Mouse (Mus musculus) liver (tissue): Measurements from ENCODE around the gene Prss57.

Experiments
- DNase-seq: peaks from one replicate; pipeline ENCODE4 v3.0.0-alpha.2; 2020; ENCODE audit warnings: mixed read lengths

Gene Prss57

DNA sequence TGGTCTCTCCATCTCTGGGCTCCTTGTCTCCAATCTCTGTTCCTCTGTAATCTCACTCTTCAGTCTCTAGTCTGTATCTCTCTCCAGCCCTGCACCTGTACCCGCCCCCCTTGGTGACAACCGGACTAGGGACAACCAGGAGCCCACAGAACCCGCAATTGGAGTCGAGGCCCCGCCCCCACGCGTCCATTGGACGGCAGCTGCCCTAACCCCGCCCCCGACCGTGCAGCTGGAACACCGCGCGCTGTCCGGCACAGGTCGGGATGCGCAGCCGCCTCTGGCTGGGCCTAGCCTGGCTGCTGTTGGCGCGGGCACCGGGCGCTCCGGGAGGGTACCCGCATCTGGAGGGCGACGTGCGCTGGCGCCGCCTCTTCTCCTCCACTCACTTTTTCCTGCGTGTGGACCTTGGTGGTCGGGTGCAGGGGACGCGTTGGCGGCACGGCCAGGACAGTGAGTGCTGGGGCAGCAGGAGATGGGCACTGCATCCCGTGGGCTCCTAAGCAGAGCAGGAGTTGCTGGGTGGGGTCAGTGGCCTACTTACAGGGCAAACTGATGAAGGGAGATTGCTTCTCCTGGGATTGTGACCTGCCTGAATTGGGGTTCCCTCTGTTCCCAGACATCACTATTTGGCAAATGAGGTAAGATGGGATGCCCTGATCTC is 35.8 kb downstream of the Prss57 start, which contains the start of gene Fgf22:
Gene Fgf22, plus strand, starts transcription at position 221 of the 661 bp plus-strand sequence.
- peak; percentile 84 for DNase-seq

DNA sequence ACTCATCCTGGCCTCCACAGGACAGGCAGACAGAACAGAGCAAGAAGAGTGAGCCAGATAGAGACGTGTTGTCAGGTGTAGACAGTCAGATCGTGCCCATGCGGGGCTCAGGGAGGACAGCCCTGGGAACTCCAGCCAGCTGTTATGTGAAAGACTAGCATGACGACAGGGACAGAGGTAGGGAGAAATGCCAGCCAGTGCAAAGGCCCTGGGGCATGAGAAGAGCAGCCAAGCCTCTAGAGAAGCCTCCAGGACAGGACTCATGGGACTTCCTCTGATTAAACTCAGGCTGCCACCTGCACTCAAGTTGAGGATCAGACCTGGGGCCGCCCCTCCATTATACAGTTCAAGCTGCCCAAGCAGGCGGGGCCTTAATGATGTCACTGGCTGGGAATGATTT is 42.3 kb downstream of the Prss57 start:
- DNase-seq, result no peak

DNA sequence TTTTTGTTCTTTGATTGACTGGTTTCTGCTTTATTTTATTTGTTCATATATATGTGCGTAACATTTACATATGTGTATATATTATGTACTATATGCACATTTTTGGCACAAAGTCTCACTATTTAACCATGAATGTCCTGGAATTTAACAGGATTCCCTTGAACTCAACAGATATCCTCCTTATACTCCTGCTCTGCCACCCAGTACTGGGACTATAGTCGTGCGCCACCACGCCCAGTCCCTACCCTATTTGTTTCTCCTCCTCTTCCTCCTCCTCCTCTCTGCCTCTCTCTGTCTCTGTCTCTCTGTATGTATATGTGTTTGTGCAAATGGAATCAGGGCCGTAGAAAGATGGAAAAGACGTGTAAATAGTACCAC is 44.0 kb downstream of the Prss57 start:
- DNase-seq, result peak; percentile 65

- DNase-seq, result peak; percentile 97
Observed at GRCm38 (mm10) chr10:79745898-79746773, 44.6 kb downstream of the Prss57 start, which contains the start of gene Polrmt. Polrmt (minus strand) TSS chr10:79746581.

- no peak for DNase-seq
Observed at GRCm38 (mm10) chr10:79745411-79745810, 45.4 kb downstream of the Prss57 start.

DNA sequence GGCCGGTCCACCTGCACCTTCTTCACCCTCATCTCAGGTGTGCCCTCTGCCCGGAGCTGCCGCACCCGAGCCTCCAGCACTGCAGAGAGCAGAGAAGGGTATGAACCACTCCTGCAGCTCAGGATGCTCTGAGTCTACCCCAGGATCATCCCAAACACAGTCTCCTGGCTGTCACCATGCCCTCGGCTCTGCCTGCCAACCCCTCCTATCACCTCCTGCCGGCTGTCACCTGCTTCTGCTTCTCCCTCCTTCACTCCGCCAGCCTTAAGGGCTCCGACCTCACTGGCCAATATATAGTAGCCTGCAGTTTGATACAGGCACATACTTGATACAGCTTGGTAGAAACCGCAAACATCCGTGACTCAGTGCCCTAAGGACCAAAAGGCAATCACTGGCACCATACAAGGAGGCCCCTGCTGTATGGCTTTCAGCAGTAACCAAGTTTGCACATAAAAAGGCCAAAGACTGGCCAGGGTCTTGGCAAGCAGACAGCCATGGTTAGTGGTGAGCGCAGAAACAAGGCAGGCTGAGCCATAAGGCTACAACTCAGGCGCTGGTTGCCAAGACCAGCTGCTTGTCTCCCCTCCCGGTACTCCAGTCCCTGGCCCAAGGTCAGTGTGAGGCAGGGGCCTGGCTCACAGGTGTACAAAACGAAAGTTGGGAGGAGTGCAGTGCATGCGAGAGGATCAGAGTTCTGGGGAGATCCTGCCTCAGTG is 47.0 kb downstream of the Prss57 start:
- DNase-seq, result no peak

GRCm38 (mm10) chr10:79743161-79743560 is 47.6 kb downstream of the Prss57 start:
- no peak for DNase-seq

DNA sequence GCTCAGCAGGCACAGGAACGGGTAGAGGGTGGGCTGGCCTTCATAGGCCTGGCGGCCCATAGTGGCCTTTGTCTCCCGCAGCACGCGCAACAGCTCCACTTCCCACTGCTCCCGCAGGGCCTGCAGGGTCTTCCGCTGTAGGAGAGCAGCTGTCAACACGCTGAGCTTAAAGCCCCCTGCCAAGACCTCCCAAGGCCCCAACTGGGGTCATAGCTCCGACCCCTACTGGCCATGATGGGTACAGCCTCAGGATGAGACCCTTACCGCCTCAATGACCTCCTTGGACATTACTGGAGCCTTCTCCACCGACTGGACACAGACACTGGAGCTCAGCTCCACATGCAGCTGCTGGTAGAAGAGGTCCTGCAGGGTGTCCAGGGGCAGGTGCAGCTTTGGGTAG is 49.9 kb downstream of the Prss57 start:
- no peak for DNase-seq

DNA sequence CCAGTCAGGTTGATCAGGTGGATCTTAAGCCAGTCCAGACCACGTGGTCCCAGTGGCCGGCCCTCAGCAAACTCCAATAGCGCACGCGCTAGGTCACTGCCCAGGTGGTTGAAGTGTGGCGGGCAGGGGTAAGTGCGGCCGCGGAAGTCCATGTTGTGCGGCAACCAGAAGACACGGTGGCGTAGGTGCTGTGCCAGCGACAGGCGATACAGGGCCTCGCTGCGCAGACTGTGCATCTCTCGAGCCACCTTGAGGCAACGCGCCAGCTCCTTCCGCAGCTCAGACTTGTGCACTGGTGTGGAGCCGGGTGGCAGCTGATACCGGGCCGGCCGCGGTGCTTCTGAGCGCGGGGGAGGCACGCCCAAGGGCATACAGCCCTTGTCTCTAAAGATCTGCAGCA is 51.5 kb downstream of the Prss57 start:
- DNase-seq, result no peak

GRCm38 (mm10) chr10:79738259-79738658 is 52.5 kb downstream of the Prss57 start:
- DNase-seq, result no peak

DNA sequence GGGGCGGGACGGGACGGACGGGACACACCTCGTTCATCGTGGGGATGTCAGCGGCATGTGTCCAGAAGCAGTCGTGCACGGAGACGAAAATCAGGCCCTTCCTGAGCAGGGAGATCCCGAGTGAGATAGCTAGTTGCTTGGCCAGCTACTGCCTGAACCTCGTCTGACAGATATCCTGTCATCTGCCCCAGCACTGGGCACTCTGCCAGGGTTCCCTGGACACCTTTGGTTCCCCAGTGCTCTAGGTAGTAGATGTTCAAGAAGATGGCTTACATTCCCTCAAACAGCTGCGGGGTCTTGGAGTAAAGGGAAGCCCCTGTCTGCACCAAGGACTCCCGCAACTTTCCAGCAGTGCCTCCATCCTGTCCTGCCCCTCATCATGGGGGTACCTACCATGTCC is 54.1 kb downstream of the Prss57 start:
- DNase-seq, result no peak

GRCm38 (mm10) chr10:79735361-79735760 is 55.4 kb downstream of the Prss57 start:
- no peak for DNase-seq

GRCm38 (mm10) chr10:79733847-79734246 is 56.9 kb downstream of the Prss57 start:
- no peak for DNase-seq

GRCm38 (mm10) chr10:79732500-79732899 is 58.3 kb downstream of the Prss57 start:
- peak; percentile 55 for DNase-seq
